Mouse (Mus musculus) spleen, adult 12 weeks (tissue): ENCODE data around the gene Atp2b4.
"Not testable (repeated sequence)": the region's sequence is repeated elsewhere in the genome, so short reads cannot be mapped to it uniquely, and the experiment has no call there.

Experiments used
- DNase-seq: peaks from one replicate; pipeline ENCODE4 v3.0.0; 2022; ENCODE audit warnings: low spot score

Atp2b4 gene

GRCm38 (mm10) chr1:133693536-133694114, 107.2 kb downstream of the Atp2b4 start:
- DNase-seq, result no peak

DNA sequence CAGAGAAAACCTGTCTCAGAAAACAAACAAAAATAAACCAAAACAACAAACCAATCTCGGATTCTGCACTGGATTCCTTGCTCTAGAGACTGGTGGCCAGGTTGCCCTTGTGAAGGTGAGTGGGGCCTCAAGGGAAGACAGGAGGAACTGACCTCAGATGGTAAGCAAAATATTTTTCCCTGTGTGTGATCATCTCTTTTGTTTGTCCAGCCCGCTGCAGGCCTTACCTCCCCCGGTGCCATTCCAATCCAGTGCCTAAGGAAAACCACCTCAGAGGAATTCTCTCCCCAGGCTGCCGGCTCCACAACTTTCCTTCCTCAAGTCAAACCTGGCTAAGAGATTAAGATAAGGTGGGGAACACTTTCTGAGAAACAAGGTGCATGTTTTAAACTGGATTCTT, 108.6 kb downstream of the Atp2b4 start:
- DNase-seq, result no peak

DNA sequence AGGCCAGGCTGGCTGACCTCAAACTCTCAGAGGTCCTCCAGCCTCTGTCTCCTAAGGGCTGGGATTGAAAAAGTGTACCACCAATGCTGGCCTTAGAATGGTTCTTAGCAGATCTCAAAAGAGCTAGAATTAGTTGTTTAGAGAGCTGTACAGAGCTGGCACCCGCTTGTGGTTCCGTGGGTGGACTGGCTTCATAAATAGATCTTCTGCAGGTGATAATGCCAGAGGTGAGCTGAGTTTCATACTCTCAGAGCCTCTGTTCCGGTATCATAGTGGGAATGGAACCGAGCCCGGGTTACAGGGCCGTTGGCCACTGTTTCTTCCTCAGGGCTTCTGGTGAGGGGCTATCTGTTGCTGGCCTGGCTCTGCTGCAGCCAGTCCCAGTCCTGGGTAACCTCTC, 109.8 kb downstream of the Atp2b4 start:
- DNase-seq, result no peak

GRCm38 (mm10) chr1:133689897-133690296, 110.9 kb downstream of the Atp2b4 start, which contains the start of gene Lax1:
Lax1 (minus strand) TSS chr1:133690108.
- DNase-seq, result peak; percentile 46

GRCm38 (mm10) chr1:133688301-133688700, 112.5 kb downstream of the Atp2b4 start:
- DNase-seq, result no peak

- no peak for DNase-seq
Measured at GRCm38 (mm10) chr1:133685749-133686519, 114.9 kb downstream of the Atp2b4 start.

DNA sequence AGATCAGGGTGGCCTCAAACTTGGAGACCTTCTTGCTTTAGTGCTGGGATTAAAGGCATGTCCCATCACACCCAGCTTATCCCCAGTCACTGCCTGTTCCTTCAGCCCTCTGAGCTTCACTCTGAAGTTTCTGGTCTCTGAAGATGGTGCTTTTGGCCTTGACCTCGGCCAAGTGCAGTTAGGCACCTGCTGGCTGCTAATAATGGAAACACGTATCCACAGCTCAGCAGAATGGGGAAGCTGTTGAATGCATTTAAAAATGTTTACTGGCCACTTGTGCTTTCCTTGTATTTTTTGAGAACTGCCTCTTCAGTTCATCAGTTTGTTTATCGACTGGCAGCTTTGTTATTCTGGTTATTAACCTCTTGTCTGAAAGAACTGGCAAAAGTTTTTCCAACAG, 129.0 kb downstream of the Atp2b4 start:
- no peak for DNase-seq

GRCm38 (mm10) chr1:133671266-133671665, 129.6 kb downstream of the Atp2b4 start:
- no peak for DNase-seq

DNA sequence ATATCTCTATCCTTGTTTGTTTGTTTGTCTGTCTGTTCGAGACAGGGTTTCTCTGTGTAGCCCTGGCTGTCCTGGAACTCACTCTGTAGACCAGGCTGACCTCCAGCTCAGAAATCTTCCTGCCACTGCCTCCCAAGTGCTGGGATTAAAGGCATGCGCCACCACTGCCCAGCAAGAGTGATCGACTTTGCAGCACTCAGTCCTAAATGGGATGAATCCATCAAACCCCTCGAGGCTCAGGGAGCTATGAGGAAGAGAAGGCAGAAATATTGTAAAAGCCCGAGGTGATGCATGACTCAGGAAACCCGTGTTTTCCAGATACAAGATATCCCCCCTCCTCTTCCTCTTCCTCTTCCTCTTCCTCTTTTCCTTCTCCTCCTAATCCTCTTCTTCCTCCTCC, 130.1 kb downstream of the Atp2b4 start:
- no peak for DNase-seq

DNA sequence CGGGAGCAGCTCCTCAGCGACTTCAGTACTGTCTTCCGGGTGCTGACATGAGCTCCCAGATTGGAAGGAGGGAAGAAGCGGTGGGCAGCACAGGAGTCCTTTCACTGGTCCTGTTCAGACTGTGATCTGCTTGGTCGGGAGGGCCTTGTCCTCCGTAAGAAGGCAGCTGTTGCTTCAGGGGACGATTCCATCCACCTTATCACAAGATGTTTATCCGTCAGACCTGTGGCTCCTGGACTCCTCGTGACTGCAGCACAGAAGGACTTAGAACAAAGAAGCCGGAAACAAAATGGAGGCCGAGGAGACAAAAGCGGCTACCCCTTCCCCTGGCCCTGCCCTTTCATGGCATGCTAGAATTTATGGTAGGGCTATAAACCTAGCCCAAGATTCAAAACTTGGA, 130.7 kb downstream of the Atp2b4 start:
- DNase-seq, result no peak

DNA sequence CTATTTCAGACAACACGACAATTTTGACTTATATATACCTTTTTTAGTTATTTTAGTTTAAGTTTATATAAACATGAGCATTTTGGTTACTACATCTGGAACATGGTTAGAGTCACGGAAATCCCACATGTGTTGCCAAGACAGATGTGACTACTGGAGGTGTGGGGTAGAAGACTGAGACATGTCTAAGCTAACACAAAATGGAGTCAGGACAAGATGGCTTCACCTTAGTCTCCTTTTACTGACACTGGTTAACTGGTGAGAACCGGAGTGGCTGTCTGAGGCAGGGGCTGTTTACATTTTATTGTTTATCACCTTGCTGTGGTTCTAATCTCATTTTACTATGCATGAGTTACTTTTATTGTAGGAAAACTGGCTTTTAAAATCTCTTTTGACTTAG, 132.2 kb downstream of the Atp2b4 start:
- no peak for DNase-seq

- no peak for DNase-seq
Measured at GRCm38 (mm10) chr1:133667721-133668120, 133.1 kb downstream of the Atp2b4 start.

GRCm38 (mm10) chr1:133665713-133666112, 135.1 kb downstream of the Atp2b4 start:
- DNase-seq, result not testable (repeated sequence)

GRCm38 (mm10) chr1:133664203-133664970, 136.5 kb downstream of the Atp2b4 start:
- no peak for DNase-seq

DNA sequence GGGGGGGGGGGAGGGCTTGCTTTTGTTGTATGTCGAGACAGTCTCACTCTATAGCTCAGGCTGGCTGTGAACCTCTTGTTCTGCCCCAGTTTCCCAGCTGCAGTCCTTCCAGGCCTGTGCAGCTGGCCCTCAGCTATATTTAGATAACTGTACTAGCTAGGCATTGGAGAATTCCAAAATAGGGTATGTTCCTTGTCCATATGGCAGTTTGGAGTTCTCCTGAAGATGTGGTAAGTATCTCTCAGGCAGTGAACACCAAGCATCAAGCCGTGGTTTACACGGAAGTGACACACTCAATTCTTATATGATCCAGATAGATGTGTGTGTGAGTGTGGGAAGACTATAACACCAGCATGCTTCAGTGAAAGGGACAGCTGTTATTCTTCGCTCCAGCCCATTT, 137.4 kb downstream of the Atp2b4 start:
- DNase-seq, result no peak

- DNase-seq, result no peak
Measured at GRCm38 (mm10) chr1:133662941-133663340, 137.9 kb downstream of the Atp2b4 start.

GRCm38 (mm10) chr1:133661203-133661933, 139.5 kb downstream of the Atp2b4 start, which contains the start of gene Gm38394:
Gm38394 (minus strand) TSS chr1:133661318.
- DNase-seq, result peak; percentile 82

DNA sequence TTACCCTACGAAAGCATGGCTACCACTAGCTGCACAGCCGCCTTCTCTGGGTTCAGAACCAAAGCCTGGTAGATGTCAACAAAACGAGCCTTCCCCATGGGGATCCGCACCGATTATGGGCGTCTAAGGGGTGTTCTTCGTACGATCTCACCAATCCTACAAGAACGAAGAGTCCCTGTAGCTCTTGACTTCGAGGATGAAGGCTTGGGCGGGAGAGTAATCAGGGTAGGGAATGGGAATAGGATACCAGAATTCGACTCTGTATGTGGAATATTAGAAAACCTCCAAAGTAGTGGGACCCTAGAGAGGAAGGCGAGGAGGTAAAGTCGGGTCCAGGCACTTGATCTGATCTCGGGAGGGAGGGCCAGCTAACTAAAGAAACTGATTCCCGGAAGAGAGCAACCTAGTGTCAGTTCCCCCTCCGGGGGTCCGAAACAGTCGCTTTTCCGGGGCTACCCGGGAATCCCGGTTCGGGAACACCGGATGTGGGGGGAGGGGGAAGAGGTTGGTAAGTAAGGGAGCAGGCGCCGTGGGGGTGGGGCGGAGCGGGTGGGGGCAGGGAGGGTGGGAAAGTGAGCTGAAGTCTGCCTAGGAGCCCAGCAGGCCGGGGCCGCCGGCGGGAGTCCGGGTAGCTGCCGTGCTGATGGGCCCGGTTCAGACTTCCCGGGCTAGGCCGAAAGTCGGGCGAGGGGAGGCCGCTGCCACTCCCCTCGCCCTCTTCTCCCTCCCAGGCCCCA, 140.2 kb downstream of the Atp2b4 start, which contains the start of gene Zbed6:
Zbed6 (minus strand) TSS at position 420 of the 737 bp plus-strand sequence.
- peak; percentile 25 for DNase-seq

GRCm38 (mm10) chr1:133658878-133659277, 142.0 kb downstream of the Atp2b4 start:
- no peak for DNase-seq

DNA sequence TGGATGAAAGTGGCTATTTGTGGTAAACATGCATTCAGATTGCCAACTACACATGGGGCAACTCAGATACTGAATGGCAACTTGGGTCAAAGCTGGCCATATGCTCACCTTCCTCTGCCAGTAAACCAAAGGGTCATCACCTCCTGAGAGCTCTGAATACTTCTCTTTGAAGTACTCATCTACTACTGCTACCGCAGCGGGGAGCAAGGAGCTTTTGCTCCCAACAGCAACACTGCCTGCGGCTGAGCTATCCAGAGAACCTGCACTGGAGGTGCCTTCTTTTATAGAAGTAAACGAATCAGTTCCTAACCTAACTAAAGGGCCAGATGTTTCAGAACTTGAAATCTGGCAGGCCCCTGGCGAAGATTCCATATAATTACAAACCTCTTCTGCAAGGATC, 144.0 kb downstream of the Atp2b4 start:
- no peak for DNase-seq

DNA sequence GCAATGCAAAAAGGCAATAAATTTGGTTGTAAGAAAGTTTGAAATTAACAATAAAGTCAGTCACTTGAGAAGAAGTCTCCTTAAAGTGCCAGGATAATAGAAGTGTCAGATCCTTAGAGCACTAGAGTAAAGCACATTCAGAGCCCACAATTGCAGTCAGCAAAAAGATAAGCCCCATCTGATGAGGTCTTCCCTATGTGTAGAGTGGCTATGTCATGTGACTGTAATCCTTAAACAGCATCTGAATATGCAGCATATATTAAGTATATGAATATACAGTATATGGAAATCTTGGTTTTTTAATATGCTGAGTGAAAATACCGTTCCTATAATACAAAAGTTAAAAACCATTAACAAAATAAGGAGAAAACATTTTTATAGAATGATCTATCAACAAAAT, 147.8 kb downstream of the Atp2b4 start:
- no peak for DNase-seq
